Mouse (Mus musculus) midbrain, embryonic 13.5 days (tissue): Measurements from ENCODE around the gene Socs1. TPM values are rescaled to one million over a fixed set of nuclear protein-coding genes. Genes with fewer than 3 reads are reported as not detected.

ENCODE experiments used
- ATAC-seq: fragments of 200-750 bp; cut with Nextera tagmentation; 2 replicates; pipeline ENCODE4 v1.8.0; 2017; ENCODE audit warnings: mild to moderate bottlenecking, moderate TSS enrichment, moderate library complexity
- H3K27ac ChIP-seq: fragments of 300-500 bp; sonication (generic); 2 replicates; pipeline ENCODE4 v1.5.1; 2015; ENCODE audit warnings: inconsistent platforms, mild to moderate bottlenecking, moderate library complexity
- H3K27me3 ChIP-seq: fragments of 300-500 bp; sonication (generic); 2 replicates; pipeline ENCODE4 v1.6.1; 2015; ENCODE audit warnings: mild to moderate bottlenecking, inconsistent platforms
- H3K36me3 ChIP-seq: fragments of 300-500 bp; sonication (generic); 2 replicates; pipeline ENCODE4 v1.6.1; 2015; ENCODE audit warnings: mild to moderate bottlenecking, inconsistent platforms
- H3K4me1 ChIP-seq: fragments of 300-500 bp; sonication (generic); replicated peaks from 2 replicates; pipeline ENCODE4 v1.6.1; 2015; ENCODE audit warnings: inconsistent platforms
- H3K4me2 ChIP-seq: fragments of 300-500 bp; sonication (generic); replicated peaks from 2 replicates; pipeline ENCODE4 v1.6.1; 2015; ENCODE audit warnings: moderate library complexity, mild to moderate bottlenecking, inconsistent platforms
- H3K4me3 ChIP-seq: fragments of 300-500 bp; sonication (generic); replicated peaks from 2 replicates; pipeline ENCODE4 v1.5.1; 2015; ENCODE audit warnings: mild to moderate bottlenecking, inconsistent platforms
- H3K9ac ChIP-seq: fragments of 300-500 bp; sonication (generic); replicated peaks from 2 replicates; pipeline ENCODE4 v1.6.1; 2015; ENCODE audit warnings: mild to moderate bottlenecking, inconsistent platforms
- H3K9me3 ChIP-seq: fragments of 300-500 bp; sonication (generic); 2 replicates; pipeline ENCODE4 v1.6.1; 2016; ENCODE audit warnings: mild to moderate bottlenecking, inconsistent platforms
- WGBS: fragments of 180-500 bp; shearing (Covaris S2); methylation state at CpG from one replicate; pipeline ENCODE4 v1.1.7; 2015; 5-methylcytosine and 5-hydroxymethylcytosine counted together
- polyA plus RNA-seq: library from polyadenylated mRNA; unstranded; fragments of >200 nt; fragmentation: Nextera tagmentation; extraction: Ambion mirVana; gene quantifications from 2 replicates; pipeline ENCODE4 v1.2.1, GENCODE M21; 2015

Gene Socs1
- polyA plus RNA-seq, 1 experiment from 2014 or later, result 2.3 TPM

- WGBS, result 76% methylated on average over 7 of the region's 7 CpGs
- Histone ChIP-seq H3K27me3 (no peaks in the 10 kb centered on the region), H3K9me3 (no peaks in the 10 kb centered on the region), H3K9ac (no peak overlapping the region), H3K4me3 (no peak overlapping the region), H3K27ac (no peak overlapping the region), H3K36me3 (no peaks in the 10 kb centered on the region), H3K4me1 (0 out of 2 replicates have a peak, but pooled peaks cover 3% of the 10 kb centered on the region), H3K4me2 (no peak overlapping the region)
- ATAC-seq, result no peak; the same call in 1 of the 2 replicates
These were observed 35.5 kb downstream of the Socs1 start for GRCm38 (mm10) chr16:10749824-10750223.

GRCm38 (mm10) chr16:10749226-10749625, 36.1 kb downstream of the Socs1 start:
- H3K4me2 ChIP-seq, result no peak overlapping the region
- H3K4me1 ChIP-seq, result 0 out of 2 replicates have a peak, but pooled peaks cover 3% of the 10 kb centered on the region
- H3K4me3 ChIP-seq, result no peak overlapping the region
- H3K9ac ChIP-seq, result no peak overlapping the region
- ATAC-seq, result no peak
- 80% methylated on average over 7 of the region's 7 CpGs for WGBS
- H3K36me3 ChIP-seq, result no peaks in the 10 kb centered on the region
- H3K9me3 ChIP-seq, result no peaks in the 10 kb centered on the region
- H3K27ac ChIP-seq, result no peak overlapping the region
- no peaks in the 10 kb centered on the region for H3K27me3 ChIP-seq

GRCm38 (mm10) chr16:10741082-10741481, 44.3 kb downstream of the Socs1 start:
- no peak overlapping the region for H3K27ac ChIP-seq
- no peak overlapping the region for H3K4me2 ChIP-seq
- H3K36me3 ChIP-seq, result no peaks in the 10 kb centered on the region
- peaks cover 3% of the 10 kb centered on the region; the same call in 1 of the 2 replicates for H3K4me1 ChIP-seq
- H3K4me3 ChIP-seq, result no peak overlapping the region
- no peaks in the 10 kb centered on the region for H3K27me3 ChIP-seq
- H3K9me3 ChIP-seq, result no peaks in the 10 kb centered on the region
- no peak for ATAC-seq
- H3K9ac ChIP-seq, result no peak overlapping the region
- WGBS, result 93% methylated on average over 2 of the region's 2 CpGs

- 76% methylated on average over 9 of the region's 9 CpGs for WGBS
- Histone ChIP-seq H3K4me1 (peaks cover 3% of the 10 kb centered on the region; the same call in 1 of the 2 replicates), H3K4me2 (no peak overlapping the region), H3K36me3 (no peaks in the 10 kb centered on the region), H3K27me3 (no peaks in the 10 kb centered on the region), H3K9ac (no peak overlapping the region), H3K9me3 (no peaks in the 10 kb centered on the region), H3K27ac (no peak overlapping the region), H3K4me3 (no peak overlapping the region)
- ATAC-seq, result no peak
These were observed 45.4 kb downstream of the Socs1 start for GRCm38 (mm10) chr16:10739854-10740398.

GRCm38 (mm10) chr16:10738866-10739265, 46.5 kb downstream of the Socs1 start:
- no peak overlapping the region for H3K4me3 ChIP-seq
- no peaks in the 10 kb centered on the region for H3K36me3 ChIP-seq
- WGBS, result 96% methylated on average over 3 of the region's 3 CpGs
- no peak overlapping the region for H3K27ac ChIP-seq
- H3K4me1 ChIP-seq, result peaks cover 3% of the 10 kb centered on the region; the same call in 1 of the 2 replicates
- no peaks in the 10 kb centered on the region for H3K9me3 ChIP-seq
- ATAC-seq, result no peak
- no peaks in the 10 kb centered on the region for H3K27me3 ChIP-seq
- H3K4me2 ChIP-seq, result no peak overlapping the region
- H3K9ac ChIP-seq, result no peak overlapping the region

- whole genome bisulfite sequencing, result 75% methylated on average over 2 of the region's 2 CpGs
- no peak for ATAC-seq
- Histone ChIP-seq H3K9me3 (no peaks in the 10 kb centered on the region), H3K36me3 (no peaks in the 10 kb centered on the region), H3K27ac (no peak overlapping the region), H3K9ac (no peak overlapping the region), H3K4me3 (no peak overlapping the region), H3K4me2 (no peak overlapping the region), H3K4me1 (peaks cover 3% of the 10 kb centered on the region; the same call in 1 of the 2 replicates), H3K27me3 (no peaks in the 10 kb centered on the region)
These were observed 47.8 kb downstream of the Socs1 start for GRCm38 (mm10) chr16:10737571-10737970.

- no peak for ATAC-seq
- Histone ChIP-seq H3K4me2 (no peak overlapping the region), H3K27ac (no peak overlapping the region), H3K4me1 (peaks cover 3% of the 10 kb centered on the region; the same call in 1 of the 2 replicates), H3K36me3 (peaks cover 4% of the 10 kb centered on the region; the same call in 1 of the 2 replicates), H3K9ac (no peak overlapping the region), H3K27me3 (no peaks in the 10 kb centered on the region), H3K9me3 (no peaks in the 10 kb centered on the region), H3K4me3 (no peak overlapping the region)
- WGBS, result 56% methylated on average over 10 of the region's 10 CpGs
These were observed 49.0 kb downstream of the Socs1 start for GRCm38 (mm10) chr16:10736364-10736763.

- Histone ChIP-seq H3K27me3 (no peaks in the 10 kb centered on the region), H3K9ac (no peak overlapping the region), H3K4me3 (no peak overlapping the region), H3K4me1 (peaks cover 3% of the 10 kb centered on the region; the same call in 1 of the 2 replicates), H3K9me3 (no peaks in the 10 kb centered on the region), H3K4me2 (no peak overlapping the region), H3K27ac (no peak overlapping the region), H3K36me3 (peaks cover 4% of the 10 kb centered on the region; the same call in 1 of the 2 replicates)
- ATAC-seq, result no peak
- WGBS, result 86% methylated on average over 2 of the region's 2 CpGs
These were observed 49.6 kb downstream of the Socs1 start for GRCm38 (mm10) chr16:10735781-10736180.

GRCm38 (mm10) chr16:10732421-10732820, 52.9 kb downstream of the Socs1 start:
- H3K36me3 ChIP-seq, result peaks cover 4% of the 10 kb centered on the region; the same call in 1 of the 2 replicates
- no peaks in the 10 kb centered on the region for H3K27me3 ChIP-seq
- H3K9me3 ChIP-seq, result no peaks in the 10 kb centered on the region
- no peak overlapping the region for H3K9ac ChIP-seq
- 85% methylated on average over 5 of the region's 5 CpGs for WGBS
- no peak overlapping the region for H3K4me3 ChIP-seq
- H3K4me1 ChIP-seq, result peaks cover 10% of the 10 kb centered on the region; the same call in 1 of the 2 replicates
- no peak overlapping the region for H3K27ac ChIP-seq
- H3K4me2 ChIP-seq, result no peak overlapping the region
- no peak for ATAC-seq

Other genes with a start within 250 kb of the Socs1 start
- gene Dexi, start 242.5 kb downstream of the Socs1 start, polyA plus RNA-seq, result 14.8 and 18.2 TPM in 2 replicates
- gene Clec16a, start 240.2 kb downstream of the Socs1 start, polyA plus RNA-seq, result 65.7 and 70.2 TPM in 2 replicates
- not detected in 2 replicates for gene Tnp2, start 3.1 kb upstream of the Socs1 start, polyA plus RNA-seq
- gene Prm3, start 5.4 kb upstream of the Socs1 start, polyA plus RNA-seq, result not detected in 2 replicates
- gene Prm2, start 10.6 kb upstream of the Socs1 start, polyA plus RNA-seq, result not detected in 2 replicates
- gene Prm1, start 20.3 kb upstream of the Socs1 start, polyA plus RNA-seq, result not detected in 2 replicates
- not detected in 2 replicates for gene Gm11172, start 27.4 kb upstream of the Socs1 start, polyA plus RNA-seq
- 0.68 and 1.0 TPM in 2 replicates for gene Rmi2, start 49.5 kb upstream of the Socs1 start, polyA plus RNA-seq